12 mouse cellular contexts compared by ENCODE assay signal in genomic region chr8:95704538-95704937, GRCm38 (mm10). TPM values are rescaled to one million over a fixed set of nuclear protein-coding genes. Genes with fewer than 3 reads are reported as not detected.
DNase-seq lines count a peak whose midpoint lies in the region; ATAC-seq and TF ChIP-seq lines count a peak whose summit lies in the region.
"Had no signal": no experiment of that assay in that cellular context is flagged by ENCODE, and none has a peak within 500 bp of the region (broad histone marks: within the 10 kb centered on the region; RNA-seq: fewer than 3 reads in every experiment).

No protein-coding gene starts in this region.

- H3K4me2 ChIP-seq in limb, embryonic 13.5 days (replicated peaks) = peak overlapping the region; percentile 97; the same call in 1 of the 2 replicates
- H3K4me2 ChIP-seq in hindbrain, embryonic 13.5 days = peak overlapping the region; percentile 91
- peak overlapping the region; percentile 84 for H3K4me2 ChIP-seq in neural tube, embryonic 13.5 days

- peaks cover 2% of the 10 kb centered on the region for H3K4me1 ChIP-seq in heart, adult 2 months (ENCODE audit: control insufficient read depth, insufficient read depth, low read length)
- peaks cover 19% of the 10 kb centered on the region for H3K4me1 ChIP-seq in limb, embryonic 13.5 days
- H3K4me1 ChIP-seq in limb, embryonic 10.5 days = peaks cover 22% of the 10 kb centered on the region
- peaks cover 59% of the 10 kb centered on the region for H3K4me1 ChIP-seq in hindbrain, embryonic 13.5 days (replicated peaks)
- H3K4me1 ChIP-seq in neural tube, embryonic 13.5 days (replicated peaks) = peaks cover 54% of the 10 kb centered on the region

- H3K4me3 ChIP-seq in heart, adult 2 months = no peak overlapping the region
- H3K4me3 ChIP-seq in limb, embryonic 13.5 days = no peak overlapping the region
- H3K4me3 ChIP-seq in limb, embryonic 10.5 days = no peak overlapping the region
- H3K4me3 ChIP-seq in hindbrain, embryonic 13.5 days = peak overlapping the region; percentile 79
- H3K4me3 ChIP-seq in neural tube, embryonic 13.5 days = peak overlapping the region; percentile 72

- no peaks in the 10 kb centered on the region for H3K79me2 ChIP-seq in heart, adult 2 months (replicated peaks; ENCODE audit: control insufficient read depth, insufficient read depth, low read length)

- no peak for ATAC-seq in limb, embryonic 13.5 days (ENCODE audit: low FRiP score, low read depth)
- ATAC-seq in hindbrain, embryonic 13.5 days (ENCODE audit: low FRiP score) = no peak
- ATAC-seq in neural tube, embryonic 13.5 days (ENCODE audit: low read depth) = no peak

- DNase-seq in heart, adult 2 months = no peak
- DNase-seq in heart, postnatal 4 days = no peak
- DNase-seq in limb, embryonic 10.5 days (ENCODE audit: low spot score) = no peak
- DNase-seq in spleen, postnatal 10 days (ENCODE audit: low spot score in 2 of 2) = no peak
- DNase-seq in lung, postnatal 10 days = no peak
- DNase-seq: adrenal gland, adult 8-10 months; thymus, postnatal 25 days had no signal

- intact Hi-C loops in heart, adult 2 months (cut with DNase I) = no loop called here

- no peak for TF ChIP-seq EP300 in heart, adult 2 months (IDR thresholded peaks at IDR 0.05; ENCODE audit: insufficient read depth, low read depth, low read length)

- no peak for TF ChIP-seq CTCF in heart, adult 2 months (IDR thresholded peaks at IDR 0.05)

- no peaks in the 10 kb centered on the region for H3K27me3 ChIP-seq in heart, adult 2 months (ENCODE audit: control insufficient read depth, insufficient read depth, low read length)
- H3K27me3 ChIP-seq in limb, embryonic 13.5 days = no peaks in the 10 kb centered on the region
- H3K27me3 ChIP-seq in limb, embryonic 10.5 days (ENCODE audit: low read depth, poor library complexity, severe bottlenecking) = peaks cover 7% of the 10 kb centered on the region
- H3K27me3 ChIP-seq in hindbrain, embryonic 13.5 days = no peaks in the 10 kb centered on the region
- no peaks in the 10 kb centered on the region for H3K27me3 ChIP-seq in neural tube, embryonic 13.5 days

- WGBS in heart, adult 2 months = 65% methylated on average over 3 of the region's 3 CpGs
- 86% methylated on average over 3 of the region's 3 CpGs for WGBS in limb, embryonic 13.5 days
- WGBS in limb, embryonic 10.5 days = 96% methylated on average over 3 of the region's 3 CpGs
- WGBS in hindbrain, embryonic 13.5 days = 94% methylated on average over 3 of the region's 3 CpGs
- 92% methylated on average over 3 of the region's 3 CpGs for WGBS in neural tube, embryonic 13.5 days

- H3K36me3 ChIP-seq in heart, adult 2 months (ENCODE audit: control insufficient read depth, insufficient read depth, low read length) = no peaks in the 10 kb centered on the region
- H3K36me3 ChIP-seq in limb, embryonic 13.5 days = no peaks in the 10 kb centered on the region
- no peaks in the 10 kb centered on the region for H3K36me3 ChIP-seq in limb, embryonic 10.5 days
- H3K36me3 ChIP-seq in hindbrain, embryonic 13.5 days = peaks cover 45% of the 10 kb centered on the region
- peaks cover 37% of the 10 kb centered on the region for H3K36me3 ChIP-seq in neural tube, embryonic 13.5 days
- H3K36me3 ChIP-seq: intestine, embryonic 15.5 days had no signal

- TF ChIP-seq POLR2A in heart, adult 2 months (IDR thresholded peaks at IDR 0.05; ENCODE audit: insufficient read depth, low read depth, low read length) = no peak

- no peak overlapping the region; the same call in 1 of the 2 replicates for H3K27ac ChIP-seq in heart, adult 2 months
- no peak overlapping the region for H3K27ac ChIP-seq in limb, embryonic 13.5 days
- H3K27ac ChIP-seq in limb, embryonic 10.5 days = no peak overlapping the region
- H3K27ac ChIP-seq in hindbrain, embryonic 13.5 days = peak overlapping the region; percentile 89; the same call in 1 of the 2 replicates
- H3K27ac ChIP-seq in neural tube, embryonic 13.5 days (replicated peaks) = no peak overlapping the region

- H3K9me3 ChIP-seq in limb, embryonic 13.5 days = no peaks in the 10 kb centered on the region
- H3K9me3 ChIP-seq in limb, embryonic 10.5 days (replicated peaks) = no peaks in the 10 kb centered on the region
- H3K9me3 ChIP-seq in hindbrain, embryonic 13.5 days = no peaks in the 10 kb centered on the region
- H3K9me3 ChIP-seq in neural tube, embryonic 13.5 days = no peaks in the 10 kb centered on the region
- H3K9me3 ChIP-seq: intestine, embryonic 15.5 days; megakaryocyte, embryonic 14.5 days had no signal

- peak overlapping the region; percentile 34; the same call in 1 of the 2 replicates for H3K9ac ChIP-seq in heart, adult 2 months (ENCODE audit: low read depth, low read length)
- no peak overlapping the region for H3K9ac ChIP-seq in limb, embryonic 13.5 days
- peak overlapping the region; percentile 93 for H3K9ac ChIP-seq in hindbrain, embryonic 13.5 days
- peak overlapping the region; percentile 89 for H3K9ac ChIP-seq in neural tube, embryonic 13.5 days

RNA-seq across cellular contexts. Expression of gene Setd6, which starts 11.1 kb away (rescaled TPM):
- total RNA-seq in heart, adult 2 months (2021) = 10 to 100 TPM; 14.3 to 15.3 TPM
- 8.0 and 13.1 TPM in 2 replicates for polyA plus RNA-seq in heart, adult 2 months (2012; rRNA removed)
- total RNA-seq in heart, postnatal 4 days (2021) = 10 to 100 TPM; 13.9 to 14.7 TPM
- 15.1 and 19.8 TPM in 2 replicates for polyA plus RNA-seq in limb, embryonic 13.5 days (2015; fragmentation: Nextera tagmentation; extraction: Ambion mirVana)
- 16.7 and 22.6 TPM in 2 replicates for polyA plus RNA-seq in limb, embryonic 10.5 days (2016; fragmentation: Nextera tagmentation; extraction: Ambion mirVana)
- 23.6 and 23.7 TPM in 2 replicates for polyA plus RNA-seq in hindbrain, embryonic 13.5 days (2015; fragmentation: Nextera tagmentation; extraction: Ambion mirVana)
- 20.1 and 24.3 TPM in 2 replicates for polyA plus RNA-seq in neural tube, embryonic 13.5 days (2015; fragmentation: Nextera tagmentation; extraction: Ambion mirVana)

RNA-seq across cellular contexts. Expression of gene Ndrg4, which starts 27.8 kb away (rescaled TPM):
- 100 to 1,000 TPM; 147 to 152 TPM for total RNA-seq in heart, adult 2 months (2021)
- 370 and 528 TPM in 2 replicates for polyA plus RNA-seq in heart, adult 2 months (2012; rRNA removed)
- total RNA-seq in heart, postnatal 4 days (2021) = 100 to 1,000 TPM; 324 to 340 TPM
- polyA plus RNA-seq in limb, embryonic 13.5 days (2015; fragmentation: Nextera tagmentation; extraction: Ambion mirVana) = 15.8 and 17.5 TPM in 2 replicates
- polyA plus RNA-seq in limb, embryonic 10.5 days (2016; fragmentation: Nextera tagmentation; extraction: Ambion mirVana) = 7.6 and 9.7 TPM in 2 replicates
- 224 and 229 TPM in 2 replicates for polyA plus RNA-seq in hindbrain, embryonic 13.5 days (2015; fragmentation: Nextera tagmentation; extraction: Ambion mirVana)
- 244 and 275 TPM in 2 replicates for polyA plus RNA-seq in neural tube, embryonic 13.5 days (2015; fragmentation: Nextera tagmentation; extraction: Ambion mirVana)

Comparison
In these comparisons a context has a peak if more than half of its experiments do, and no peak if none do; other contexts are left out.
1. H3K4me3 ChIP-seq: peak in hindbrain, embryonic 13.5 days (single experiment) and neural tube, embryonic 13.5 days (single experiment); none in heart, adult 2 months (single experiment), limb, embryonic 13.5 days (single experiment) and limb, embryonic 10.5 days (single experiment).
2. RNA of gene Ndrg4, which starts 27.8 kb away (polyA plus RNA-seq): 370 to 528 TPM in heart, adult 2 months, 244 to 275 TPM in neural tube, embryonic 13.5 days and 224 to 229 TPM in hindbrain, embryonic 13.5 days; 15.8 to 17.5 TPM in limb, embryonic 13.5 days and 7.6 to 9.7 TPM in limb, embryonic 10.5 days; every median in the first group is over 10 times any median in the second.
3. Peak in every context shown above with its lines, with median percentiles within 50 percentile points of each other: H3K4me2 ChIP-seq.